Mouse (Mus musculus) ES-Bruce4 (cell line): ENCODE measurements around the gene Pacs2. TPM values are rescaled to one million over a fixed set of nuclear protein-coding genes. Genes with fewer than 3 reads are reported as not detected.

Source experiments
- H3K27ac ChIP-seq: 2 replicates; pipeline ENCODE4 v1.5.1; 2012; ENCODE audit warnings: low read length, inconsistent platforms; ENCODE audit not compliant: insufficient read depth
- H3K27me3 ChIP-seq: 2 replicates; pipeline ENCODE4 v1.6.1; 2012; ENCODE audit warnings: mild to moderate bottlenecking, low read length, inconsistent platforms; ENCODE audit not compliant: control insufficient read depth, poor library complexity, insufficient read depth, severe bottlenecking
- H3K36me3 ChIP-seq: 2 replicates; pipeline ENCODE4 v1.6.1; 2012; ENCODE audit warnings: inconsistent platforms, mild to moderate bottlenecking, low read length, moderate library complexity; ENCODE audit not compliant: control insufficient read depth, poor library complexity, insufficient read depth, severe bottlenecking
- H3K4me1 ChIP-seq: one replicate; pipeline ENCODE4 v1.8.1; 2011; ENCODE audit warnings: low read length; ENCODE audit not compliant: control insufficient read depth, insufficient read depth
- H3K4me3 ChIP-seq: 2 replicates; pipeline ENCODE4 v1.5.1; 2011; ENCODE audit warnings: low read depth, mild to moderate bottlenecking, low read length
- H3K9ac ChIP-seq: 2 replicates; pipeline ENCODE4 v1.6.1; 2012; ENCODE audit warnings: low read depth, mild to moderate bottlenecking, inconsistent platforms; ENCODE audit not compliant: poor library complexity, severe bottlenecking
- H3K9me3 ChIP-seq: replicated peaks from 2 replicates; pipeline ENCODE4 v1.6.1; 2012; ENCODE audit warnings: mild to moderate bottlenecking, low read length, inconsistent platforms; ENCODE audit not compliant: control insufficient read depth, poor library complexity, insufficient read depth, severe bottlenecking
- CTCF ChIP-seq: IDR thresholded peaks from one replicate; pipeline ENCODE4 v1.8.1; 2011; ENCODE audit warnings: low read depth, low read length
- EP300 ChIP-seq: IDR thresholded peaks from 2 replicates; pipeline ENCODE4 v1.6.1; 2011; ENCODE audit warnings: low read depth, low read length; ENCODE audit not compliant: insufficient read depth
- polyA plus RNA-seq: library from polyadenylated mRNA; stranded (reverse); fragments of >200 nt; gene quantifications from 2 replicates; pipeline ENCODE4 v1.2.4, GENCODE M21; 2011; ENCODE audit warnings: low read depth; ENCODE audit not compliant: missing spikeins, insufficient read depth, insufficient read length

The Pacs2 gene
- polyA plus RNA-seq, 1 experiment, result 23.8 TPM

- Histone ChIP-seq H3K4me3 (no peak overlapping the region), H3K9me3 (no peaks in the 10 kb centered on the region), H3K4me1 (peaks cover 2% of the 10 kb centered on the region), H3K36me3 (peaks cover 30% of the 10 kb centered on the region), H3K27me3 (no peaks in the 10 kb centered on the region), H3K9ac (no peak overlapping the region), H3K27ac (no peak overlapping the region)
- no peak for TF ChIP-seq EP300
- TF ChIP-seq CTCF, result peak; percentile 70
Measured at GRCm38 (mm10) chr12:113119516-113120410, 105.5 kb downstream of the Pacs2 start.

Other genes starting within 250 kb of the Pacs2 start
- 25.8 and 28.6 TPM in 2 replicates for gene Ahnak2, start 211.9 kb upstream of the Pacs2 start, polyA plus RNA-seq
- 4.9 and 7.6 TPM in 2 replicates for gene Clba1, start 205.6 kb upstream of the Pacs2 start, polyA plus RNA-seq
- gene Cdca4, start 185.1 kb upstream of the Pacs2 start, polyA plus RNA-seq, result 58.9 and 59.1 TPM in 2 replicates
- 0.64 and 0.93 TPM in 2 replicates for gene Gpr132, start 146.3 kb upstream of the Pacs2 start, polyA plus RNA-seq
- 47.6 and 50.9 TPM in 2 replicates for gene Jag2, start 84.7 kb upstream of the Pacs2 start, polyA plus RNA-seq
- 47.5 and 48.8 TPM in 2 replicates for gene Nudt14, start 72.4 kb upstream of the Pacs2 start, polyA plus RNA-seq
- 10.4 and 11.0 TPM in 2 replicates for gene Btbd6, start 38.0 kb upstream of the Pacs2 start, polyA plus RNA-seq
- 24.5 and 24.7 TPM in 2 replicates for gene Brf1, start 13.8 kb upstream of the Pacs2 start, polyA plus RNA-seq
- not detected in 2 replicates for gene Tex22, start 60.0 kb downstream of the Pacs2 start, polyA plus RNA-seq
- gene Mta1, start 83.8 kb downstream of the Pacs2 start, polyA plus RNA-seq, result 100 and 108 TPM in 2 replicates
- gene Crip2, start 125.7 kb downstream of the Pacs2 start, polyA plus RNA-seq, result 87.1 and 96.6 TPM in 2 replicates
- 78.5 and 79.5 TPM in 2 replicates for gene Crip1, start 131.8 kb downstream of the Pacs2 start, polyA plus RNA-seq
- gene Tedc1, start 141.9 kb downstream of the Pacs2 start, polyA plus RNA-seq, result 24.5 and 38.2 TPM in 2 replicates
- 4.8 and 5.2 TPM in 2 replicates for gene Tmem121, start 171.4 kb downstream of the Pacs2 start, polyA plus RNA-seq